Mouse (Mus musculus) hindbrain, postnatal 0 days (tissue): ENCODE measurements at regions not wholly inside any gene's neighbourhood (a gene's known extent, or its start where the extent isn't known, plus 50 kb on each side); places are given as distances from the start of the nearest gene placed in this dataset.

Experiments used
- ATAC-seq: fragments of 200-750 bp; cut with Nextera tagmentation; 2 replicates; pipeline ENCODE4 v1.8.0; 2017; ENCODE audit warnings: mild to moderate bottlenecking, moderate TSS enrichment, moderate library complexity
- DNase-seq: peaks from one replicate; pipeline ENCODE4 v3.0.0-alpha.2; 2015; ENCODE audit warnings: low spot score
- H3K27ac ChIP-seq: fragments of 300-500 bp; sonication (generic); 2 replicates; pipeline ENCODE4 v1.5.1; 2014; ENCODE audit warnings: mild to moderate bottlenecking
- H3K27me3 ChIP-seq: fragments of 300-500 bp; sonication (generic); 2 replicates; pipeline ENCODE4 v1.6.1; 2014; ENCODE audit warnings: low read length, mixed read lengths; ENCODE audit not compliant: insufficient read depth
- H3K36me3 ChIP-seq: fragments of 300-500 bp; sonication (generic); 2 replicates; pipeline ENCODE4 v1.6.1; 2014; ENCODE audit warnings: low read length, mixed read lengths; ENCODE audit not compliant: insufficient read depth
- H3K4me1 ChIP-seq: fragments of 300-500 bp; sonication (generic); 2 replicates; pipeline ENCODE4 v1.6.1; 2014; ENCODE audit warnings: antibody characterized with exemption, low read length, mixed read lengths; ENCODE audit not compliant: insufficient read depth
- H3K4me2 ChIP-seq: fragments of 300-500 bp; sonication (generic); 2 replicates; pipeline ENCODE4 v1.6.1; 2014; ENCODE audit warnings: low read depth, mild to moderate bottlenecking, low read length, moderate library complexity, mixed read lengths
- H3K4me3 ChIP-seq: fragments of 300-500 bp; sonication (generic); 2 replicates; pipeline ENCODE4 v1.5.1; 2014; ENCODE audit warnings: low read length
- H3K9ac ChIP-seq: fragments of 300-500 bp; sonication (generic); replicated peaks from 2 replicates; pipeline ENCODE4 v1.6.1; 2014; ENCODE audit warnings: mild to moderate bottlenecking, low read length, moderate library complexity, mixed read lengths
- H3K9me3 ChIP-seq: fragments of 300-500 bp; sonication (generic); 2 replicates; pipeline ENCODE4 v1.6.1; 2016; ENCODE audit warnings: low read length, mixed read lengths
- CTCF ChIP-seq: IDR thresholded peaks from 2 replicates; pipeline ENCODE4 v1.5.1; 2016; ENCODE audit warnings: antibody characterized with exemption, control low read depth, low read depth
- WGBS: fragments of 180-500 bp; shearing (Covaris S2); extraction: QIAGEN DNeasy Blood & Tissue Kit; methylation state at CpG from one replicate; pipeline ENCODE4 v1.1.7; 2014; 5-methylcytosine and 5-hydroxymethylcytosine counted together

- no peaks in the 10 kb centered on the region for H3K36me3 ChIP-seq
- H3K27ac ChIP-seq, result no peak overlapping the region
- 30% methylated on average over 12 of the region's 12 CpGs for WGBS
- H3K4me2 ChIP-seq, result peak overlapping the region; percentile 53
- peak overlapping the region; percentile 1; the same call in 1 of the 2 replicates for H3K9ac ChIP-seq
- H3K4me3 ChIP-seq, result peak overlapping the region; percentile 25
- peak; percentile 55 for DNase-seq
- 0 out of 2 replicates have a peak, but pooled peaks cover 2% of the 10 kb centered on the region for H3K4me1 ChIP-seq
- peak; percentile 87 for ATAC-seq
- H3K27me3 ChIP-seq, result no peaks in the 10 kb centered on the region
- no peak for TF ChIP-seq CTCF
- H3K9me3 ChIP-seq, result no peaks in the 10 kb centered on the region
These were observed 280.1 kb upstream of the Sash1 start for GRCm38 (mm10) chr10:9166017-9166416.

DNA sequence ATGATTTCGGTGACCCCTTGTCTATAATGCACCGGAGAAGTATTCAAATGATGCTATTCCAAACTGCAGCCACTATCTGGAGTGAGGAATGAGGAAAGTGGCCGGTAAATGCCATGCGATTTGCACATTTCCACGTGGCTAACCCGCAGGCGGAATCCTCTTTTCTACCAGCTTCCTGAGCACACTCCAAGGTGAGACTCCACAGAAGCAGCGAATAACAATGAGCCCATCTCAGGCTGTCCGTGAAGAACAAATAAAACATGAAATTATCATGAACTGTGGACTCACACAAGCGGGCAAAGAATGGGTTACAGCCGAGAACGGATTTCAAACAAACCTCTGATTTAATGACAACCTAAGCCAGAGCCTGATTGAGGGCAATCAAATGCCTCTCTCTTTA lies 279.7 kb upstream of the Sash1 start:
- Histone ChIP-seq H3K4me1 (0 out of 2 replicates have a peak, but pooled peaks cover 2% of the 10 kb centered on the region), H3K36me3 (no peaks in the 10 kb centered on the region), H3K27me3 (no peaks in the 10 kb centered on the region), H3K9ac (peak overlapping the region; percentile 1; the same call in 1 of the 2 replicates), H3K27ac (no peak overlapping the region), H3K4me3 (peak overlapping the region; percentile 25), H3K4me2 (peak overlapping the region; percentile 53), H3K9me3 (no peaks in the 10 kb centered on the region)
- WGBS, result 61% methylated on average over 12 of the region's 12 CpGs
- DNase-seq, result peak; percentile 4
- TF ChIP-seq CTCF, result no peak
- 0 out of 2 replicates have a peak, but pooled peaks have one; percentile 6 for ATAC-seq

DNA sequence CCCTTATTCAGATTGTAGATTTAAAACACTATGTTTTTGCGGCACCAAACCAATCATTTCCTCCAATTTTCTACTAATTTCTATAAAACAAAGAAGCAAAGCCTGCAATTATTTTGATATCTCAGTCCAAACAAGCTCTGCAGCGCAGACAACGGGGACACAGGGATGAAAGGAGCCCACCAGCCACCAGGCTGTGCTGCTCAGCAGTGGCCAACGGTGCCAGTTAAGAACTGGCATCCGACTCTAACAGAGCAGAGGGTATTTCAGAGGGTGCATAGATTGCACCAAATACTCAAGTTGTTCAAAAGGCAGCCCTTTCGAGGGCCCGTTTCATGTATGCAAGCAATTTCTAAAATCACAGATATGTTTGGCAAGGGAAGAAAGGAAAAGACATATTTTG lies 278.5 kb upstream of the Sash1 start:
- no peak overlapping the region for H3K4me2 ChIP-seq
- H3K27me3 ChIP-seq, result no peaks in the 10 kb centered on the region
- no peak overlapping the region for H3K27ac ChIP-seq
- no peak overlapping the region for H3K9ac ChIP-seq
- H3K4me1 ChIP-seq, result 0 out of 2 replicates have a peak, but pooled peaks cover 2% of the 10 kb centered on the region
- no peaks in the 10 kb centered on the region for H3K36me3 ChIP-seq
- TF ChIP-seq CTCF, result peak; percentile 57
- DNase-seq (peak; percentile 44), ATAC-seq (0 out of 2 replicates have a peak, but pooled peaks have one; percentile 65)
- no peaks in the 10 kb centered on the region for H3K9me3 ChIP-seq
- WGBS, result 61% methylated on average over 7 of the region's 7 CpGs
- no peak overlapping the region for H3K4me3 ChIP-seq

- TF ChIP-seq CTCF, result no peak
- WGBS, result 96% methylated on average over 7 of the region's 7 CpGs
- ATAC-seq, result no peak
These were observed 275.7 kb upstream of the Sash1 start for GRCm38 (mm10) chr10:9161597-9161996.

GRCm38 (mm10) chr10:9157299-9158215 lies 271.7 kb upstream of the Sash1 start:
- no peaks in the 10 kb centered on the region for H3K36me3 ChIP-seq
- H3K9me3 ChIP-seq, result no peaks in the 10 kb centered on the region
- no peak overlapping the region for H3K9ac ChIP-seq
- TF ChIP-seq CTCF, result no peak
- H3K27ac ChIP-seq, result no peak overlapping the region
- no peak overlapping the region for H3K4me3 ChIP-seq
- DNase-seq (no peak), ATAC-seq (no peak)
- no peak overlapping the region for H3K4me2 ChIP-seq
- no peaks in the 10 kb centered on the region for H3K27me3 ChIP-seq
- WGBS, result 49% methylated on average over 10 of the region's 10 CpGs
- H3K4me1 ChIP-seq, result no peaks in the 10 kb centered on the region

More at GRCm38 (mm10) chr10:9161597-9161996, 275.7 kb upstream of the Sash1 start:
- Histone ChIP-seq H3K4me2 (no peak overlapping the region), H3K4me1 (0 out of 2 replicates have a peak, but pooled peaks cover 2% of the 10 kb centered on the region), H3K9ac (no peak overlapping the region), H3K4me3 (no peak overlapping the region), H3K27me3 (no peaks in the 10 kb centered on the region), H3K36me3 (no peaks in the 10 kb centered on the region), H3K9me3 (no peaks in the 10 kb centered on the region), H3K27ac (no peak overlapping the region)
- no peak for DNase-seq

- TF ChIP-seq CTCF, result no peak
- WGBS, result 93% methylated on average over 2 of the region's 2 CpGs
These were observed 250.2 kb upstream of the Sash1 start for GRCm38 (mm10) chr10:9136099-9136498.

More at GRCm38 (mm10) chr10:9136099-9136498, 250.2 kb upstream of the Sash1 start:
- H3K36me3 ChIP-seq, result no peaks in the 10 kb centered on the region
- H3K4me3 ChIP-seq, result no peak overlapping the region
- H3K9ac ChIP-seq, result no peak overlapping the region
- H3K27ac ChIP-seq, result no peak overlapping the region
- no peak overlapping the region for H3K4me2 ChIP-seq
- H3K9me3 ChIP-seq, result no peaks in the 10 kb centered on the region
- DNase-seq, result no peak
- H3K27me3 ChIP-seq, result no peaks in the 10 kb centered on the region
- H3K4me1 ChIP-seq, result no peaks in the 10 kb centered on the region
- no peak for ATAC-seq
